Mouse (Mus musculus): ENCODE measurements around the gene Cp.

- TF ChIP-seq GATA1 (IDR thresholded peaks at IDR 0.05; ENCODE audit: borderline replicate concordance, low read length) (no peak), FLI1 (IDR thresholded peaks at IDR 0.05; ENCODE audit: low read length) (no peak)
These were observed 9.2 kb downstream of the Cp start for GRCm38 (mm10) chr3:19966072-19966471.
